Mouse (Mus musculus) kidney, adult 2 months (tissue): Measurements from ENCODE around the gene Pgm5.

Experiments used
- CTCF ChIP-seq: fragments of 200-500 bp; conservative IDR thresholded peaks from 2 replicates; pipeline ENCODE4 v1.5.1; 2011; ENCODE audit warnings: low read depth, mild to moderate bottlenecking, control low read depth, low read length, moderate library complexity, mixed read lengths; ENCODE audit not compliant: insufficient read depth, insufficient read length
- POLR2A ChIP-seq: fragments of 200-500 bp; IDR thresholded peaks from one replicate; pipeline ENCODE4 v1.6.1; 2011; ENCODE audit warnings: low read depth, low read length, control low read depth

DNA sequence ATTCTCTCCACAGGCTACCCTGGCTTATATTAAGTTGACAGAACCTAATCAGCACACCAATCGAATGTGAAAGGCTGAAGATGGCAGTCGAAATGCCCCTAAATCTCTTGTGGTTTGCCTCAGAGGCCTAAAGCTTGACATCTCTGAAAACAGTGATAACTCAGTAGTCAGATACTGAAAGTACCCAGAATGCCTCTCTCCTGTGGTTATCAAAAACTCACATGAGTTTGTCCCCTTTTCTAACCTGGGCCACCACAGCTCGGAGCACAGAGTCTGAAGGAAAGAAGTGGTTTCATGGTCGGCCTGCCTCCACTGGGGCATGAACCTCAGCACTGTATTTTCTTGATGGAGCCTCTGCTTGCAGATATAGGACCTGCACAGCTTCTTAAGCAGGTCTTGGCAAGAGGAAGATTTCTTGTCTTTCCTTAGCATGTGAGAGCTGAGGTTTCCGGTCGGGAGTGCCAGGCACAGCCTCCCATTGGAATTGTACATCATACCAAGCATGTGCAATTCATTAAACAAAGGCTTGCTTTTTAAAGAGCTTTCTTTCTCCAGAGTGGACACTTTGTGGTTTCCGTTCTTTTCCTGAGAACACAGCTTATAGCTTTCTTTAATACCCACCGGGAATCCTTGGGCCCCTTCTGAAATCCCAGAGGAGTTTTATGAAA is 215.4 kb downstream of the Pgm5 start:
- TF ChIP-seq CTCF (no peak), POLR2A (no peak)
